Mouse (Mus musculus) subcutaneous adipose tissue, adult 2 months (tissue): ENCODE results near the gene Fam24a. TPM values are rescaled to one million over a fixed set of nuclear protein-coding genes. Genes with fewer than 3 reads are reported as not detected.

Experiments used
- polyA plus RNA-seq: library from polyadenylated mRNA; depleted of rRNA; stranded (reverse); fragments of >200 nt; gene quantifications from 2 replicates; pipeline ENCODE4 v1.2.3, GENCODE M21; 2012; ENCODE audit warnings: low replicate concordance; rRNA removed

The Fam24a gene
- polyA plus RNA-seq, result not detected in 2 replicates

DNA sequence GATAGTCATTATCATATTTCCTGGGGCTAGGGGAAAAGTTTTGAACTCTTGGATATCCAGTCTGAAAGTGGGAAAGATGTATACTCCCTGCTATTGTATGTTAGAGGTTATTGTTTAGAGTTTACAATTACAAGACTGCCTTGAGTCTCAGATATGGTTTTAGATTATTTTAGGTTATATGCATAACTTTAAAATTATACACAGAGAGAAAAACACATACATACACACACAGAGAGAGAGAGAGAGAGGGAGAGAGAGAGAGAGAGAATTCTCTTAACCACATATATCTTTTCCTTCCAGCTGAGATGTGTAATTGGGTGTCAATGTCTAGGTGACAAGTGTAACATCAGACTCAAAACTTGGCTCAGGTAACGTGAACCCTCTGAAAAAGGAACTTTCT is at the start of gene Fam24a:
TSS of gene Fam24a (plus strand) at position 301 of the 400 bp plus-strand sequence.

DNA sequence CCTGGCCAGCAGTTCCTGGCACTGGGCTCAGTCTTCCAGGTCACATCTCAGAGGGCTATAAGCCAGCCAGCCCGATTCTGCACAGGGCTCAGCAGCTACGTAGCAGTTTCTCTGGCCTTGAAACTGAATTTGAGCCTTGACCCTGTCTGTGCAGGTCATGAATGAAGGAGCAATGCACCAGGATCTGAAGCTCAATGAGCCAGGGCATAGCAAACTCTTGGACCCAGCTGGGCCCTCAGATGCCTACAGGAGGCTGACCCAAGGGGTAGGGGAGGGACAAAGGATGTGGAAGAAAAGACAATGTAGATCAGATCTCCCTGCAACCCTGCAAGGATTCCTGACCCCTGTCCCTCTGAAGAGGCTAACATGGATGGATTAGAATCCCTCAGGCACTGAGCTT is 11.5 kb upstream of the Fam24a start, which contains the start of gene Cuzd1:
TSS of gene Cuzd1 (minus strand) at position 101 of the 400 bp plus-strand sequence.

GRCm38 (mm10) chr7:131329416-131329815 is 4.2 kb upstream of the Fam24a start, which contains the start of gene Fam24b:
TSS of gene Fam24b (minus strand) at chr7:131329516.

DNA sequence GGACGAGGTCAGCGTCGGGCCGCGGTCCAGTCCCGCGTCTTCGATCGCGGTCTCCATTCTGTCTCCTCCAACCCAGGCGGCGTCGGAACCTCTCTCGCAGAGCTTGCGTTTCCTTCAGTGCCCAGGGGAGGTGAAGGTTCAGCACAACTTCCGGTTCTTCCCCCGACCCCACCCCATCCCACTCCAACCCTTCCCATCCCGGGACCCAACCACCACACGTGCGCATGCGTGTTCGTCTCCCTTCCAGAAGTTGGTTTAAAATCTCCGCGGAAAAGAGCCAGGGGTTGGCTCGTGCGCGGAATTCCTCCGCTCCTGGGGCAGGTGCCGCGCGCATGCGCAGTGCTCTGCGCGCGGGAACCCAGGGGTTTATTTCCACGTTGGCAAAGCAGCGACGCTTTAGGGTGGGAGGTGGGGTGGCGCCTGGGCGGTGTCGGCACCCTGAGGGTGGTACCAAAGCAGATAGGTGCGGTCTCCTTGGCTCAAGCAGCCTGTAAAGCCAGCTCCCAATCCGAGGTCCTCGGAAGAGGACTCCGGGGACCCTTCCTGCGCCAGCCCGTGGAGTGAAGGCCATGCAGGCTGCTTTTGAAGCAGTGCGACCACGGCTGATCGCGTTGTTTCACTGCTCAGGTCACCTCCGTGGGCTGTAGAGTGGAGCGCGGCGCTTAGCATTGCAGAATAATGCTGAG is 29.1 kb downstream of the Fam24a start, which contains the start of gene 2310057M21Rik:
TSS of gene 2310057M21Rik (minus strand) at position 145 of the 686 bp plus-strand sequence.

DNA sequence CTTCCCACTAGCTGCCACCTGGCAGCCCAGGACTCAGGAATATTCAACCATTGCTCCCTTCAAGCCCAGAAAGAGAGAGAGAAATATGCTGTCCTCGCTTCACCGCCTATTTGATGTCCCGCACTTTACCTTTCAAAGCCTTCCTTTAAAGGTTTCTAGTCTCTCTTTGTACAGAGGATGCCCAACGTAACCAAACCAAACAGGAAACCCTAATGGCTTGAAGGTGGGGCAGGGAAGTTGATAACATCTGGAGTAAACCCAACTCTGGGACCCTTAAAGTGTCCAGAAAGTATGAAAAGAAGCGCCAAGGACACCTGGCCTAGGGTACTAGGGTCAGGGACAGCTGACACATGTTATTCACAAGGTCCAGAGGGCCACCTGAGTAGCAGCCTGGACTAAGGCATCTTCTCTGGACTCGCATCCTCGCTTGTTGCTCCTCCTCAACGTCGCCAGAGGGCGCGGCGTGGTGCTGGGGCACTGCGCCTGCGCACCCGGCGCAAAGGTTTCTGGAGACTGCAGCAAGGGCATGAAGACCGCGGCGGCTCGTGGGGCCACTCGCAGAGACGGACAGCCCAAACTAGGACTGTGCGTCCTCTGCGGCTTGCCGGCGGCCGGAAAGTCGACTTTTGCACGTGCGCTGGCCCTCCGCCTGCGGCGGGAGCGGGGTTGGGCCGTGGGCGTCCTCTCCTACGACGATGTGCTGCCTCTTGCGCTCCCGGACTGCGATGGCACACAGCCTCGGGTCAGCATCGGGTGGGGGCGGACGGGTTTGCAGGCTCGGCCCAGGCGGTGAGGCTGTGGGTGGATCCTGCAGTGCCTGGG is 37.2 kb downstream of the Fam24a start, which contains the start of gene Pstk:
TSS of gene Pstk (plus strand) at position 494 of the 822 bp plus-strand sequence.

Other genes starting within 250 kb of the Fam24a start
- not detected in 2 replicates for gene 4933402N03Rik, start 187.6 kb upstream of the Fam24a start, polyA plus RNA-seq
- gene 5430419D17Rik, start 159.5 kb upstream of the Fam24a start, polyA plus RNA-seq, result not detected in 2 replicates
- 0.49 and 2.1 TPM in 2 replicates for gene Cuzd1, start 11.6 kb upstream of the Fam24a start, polyA plus RNA-seq
- not detected in 2 replicates for gene Fam24b, start 4.3 kb upstream of the Fam24a start, polyA plus RNA-seq
- 5.7 and 7.4 TPM in 2 replicates for gene 2310057M21Rik, start 28.9 kb downstream of the Fam24a start, polyA plus RNA-seq
- 41.3 and 57.2 TPM in 2 replicates for gene Pstk, start 37.3 kb downstream of the Fam24a start, polyA plus RNA-seq
- gene Ikzf5, start 76.7 kb downstream of the Fam24a start, polyA plus RNA-seq, result 11.9 and 17.3 TPM in 2 replicates
- gene Acadsb, start 76.7 kb downstream of the Fam24a start, polyA plus RNA-seq, result 28.5 and 40.5 TPM in 2 replicates
- gene Hmx3, start 209.0 kb downstream of the Fam24a start, polyA plus RNA-seq, result not detected in 2 replicates
- not detected in 2 replicates for gene Hmx2, start 214.9 kb downstream of the Fam24a start, polyA plus RNA-seq
- 68.4 and 94.8 TPM in 2 replicates for gene Bub3, start 226.4 kb downstream of the Fam24a start, polyA plus RNA-seq